Mouse (Mus musculus): Measurements from ENCODE around the gene Cish. TPM values are rescaled to one million over a fixed set of nuclear protein-coding genes. Genes with fewer than 3 reads are reported as not detected.
A peak's percentile ranks its signal among the peaks of the same experiment; 100 is the strongest.
"Not testable (repeated sequence)": the region's sequence is repeated elsewhere in the genome, so short reads cannot be mapped to it uniquely, and the experiment has no call there.

Gene Cish
- polyA plus RNA-seq, 1 experiment from 2014 or later = 11.6 TPM

GRCm38 (mm10) chr9:107306673-107307072 is 10.8 kb downstream of the Cish start:
- H3K36me3 ChIP-seq (replicated peaks); H3K4me3 ChIP-seq (replicated peaks); H3K27me3 ChIP-seq; H3K9me3 ChIP-seq (replicated peaks); ATAC-seq (ENCODE audit: insufficient read depth); H3K27ac ChIP-seq (replicated peaks); H3K4me2 ChIP-seq; H3K9ac ChIP-seq: not testable (repeated sequence)
- H3K4me1 ChIP-seq (replicated peaks) = peaks cover 74% of the 10 kb centered on the region
- WGBS (ENCODE audit: insufficient replicate concordance) = 77% methylated on average over 1 of the region's 1 CpGs

DNA sequence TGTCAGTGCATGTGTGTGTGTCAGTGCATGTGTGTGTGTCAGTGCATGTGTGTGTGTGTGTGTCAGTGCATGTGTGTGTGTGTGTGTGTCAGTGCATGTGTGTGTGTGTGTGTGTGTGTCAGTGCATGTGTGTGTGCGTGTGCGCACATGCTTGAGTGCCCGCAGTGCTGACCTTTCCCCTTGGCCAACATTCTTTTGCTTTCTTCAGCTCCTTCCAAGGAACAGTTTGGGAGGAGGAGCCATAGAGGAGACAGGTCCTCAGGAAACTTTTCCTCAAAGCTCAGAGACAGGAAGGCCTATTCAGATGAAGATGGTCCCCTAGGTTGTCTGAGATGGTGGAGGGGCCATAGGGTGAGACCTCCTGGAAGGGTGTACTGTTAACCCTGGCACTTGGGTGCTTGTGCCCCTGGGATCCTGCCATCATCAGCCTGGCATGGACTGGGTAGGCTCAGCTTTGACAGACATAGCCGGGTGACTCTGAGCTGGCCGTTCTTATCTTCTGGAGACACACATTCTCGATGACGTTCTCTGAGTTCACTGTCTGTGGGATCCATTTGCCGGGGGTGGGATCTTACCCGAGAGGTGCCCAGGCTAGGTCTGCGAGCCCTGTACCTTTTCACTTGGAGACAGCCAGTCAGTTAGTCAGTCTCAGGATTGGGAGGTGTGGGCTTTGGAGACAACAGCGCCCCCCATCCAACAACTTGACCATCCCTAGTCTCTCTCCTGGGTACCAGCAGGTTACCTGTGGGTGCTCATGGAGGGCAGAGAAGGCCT is 11.5 kb downstream of the Cish start:
- peaks cover 70% of the 10 kb centered on the region for H3K4me1 ChIP-seq (replicated peaks)
- no peaks in the 10 kb centered on the region for H3K27me3 ChIP-seq
- peak; percentile 78 for ATAC-seq (ENCODE audit: insufficient read depth)
- no peak overlapping the region; the same call in 1 of the 2 replicates for H3K4me3 ChIP-seq (replicated peaks)
- peak overlapping the region; percentile 66 for H3K27ac ChIP-seq (replicated peaks)
- WGBS (ENCODE audit: insufficient replicate concordance) = 40% methylated on average over 11 of the region's 11 CpGs
- no peaks in the 10 kb centered on the region for H3K36me3 ChIP-seq (replicated peaks)
- H3K9me3 ChIP-seq (replicated peaks) = no peaks in the 10 kb centered on the region
- peak overlapping the region; percentile 51 for H3K4me2 ChIP-seq
- peak overlapping the region; percentile 18; the same call in 1 of the 2 replicates for H3K9ac ChIP-seq

DNA sequence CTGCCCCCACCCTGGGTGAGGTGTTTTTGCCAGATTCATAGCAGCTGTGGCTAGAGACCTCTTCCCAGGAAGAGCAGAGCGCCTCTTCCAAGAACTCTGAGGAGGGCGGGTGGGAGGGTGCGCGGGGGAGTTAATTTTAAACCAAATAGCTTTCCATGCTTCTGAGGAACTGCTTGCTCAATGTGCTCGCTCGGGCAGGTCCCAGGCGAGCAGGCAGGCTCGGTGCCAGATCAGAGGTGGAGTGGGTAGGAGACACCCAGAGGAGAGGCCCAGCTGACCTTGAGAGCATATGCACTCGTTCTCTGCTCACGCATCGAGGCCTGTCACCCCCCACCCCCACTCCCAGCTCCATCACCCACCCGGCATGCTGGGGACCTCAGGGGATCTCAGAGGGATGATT is 12.1 kb downstream of the Cish start:
- peak overlapping the region; percentile 51 for H3K4me2 ChIP-seq
- H3K9ac ChIP-seq = peak overlapping the region; percentile 18; the same call in 1 of the 2 replicates
- no peaks in the 10 kb centered on the region for H3K27me3 ChIP-seq
- H3K4me3 ChIP-seq (replicated peaks) = no peak overlapping the region; the same call in 1 of the 2 replicates
- WGBS (ENCODE audit: insufficient replicate concordance) = 46% methylated on average over 12 of the region's 12 CpGs
- ATAC-seq (ENCODE audit: insufficient read depth) = peak; percentile 40
- H3K9me3 ChIP-seq (replicated peaks) = no peaks in the 10 kb centered on the region
- H3K36me3 ChIP-seq (replicated peaks) = no peaks in the 10 kb centered on the region
- H3K27ac ChIP-seq (replicated peaks) = peak overlapping the region; percentile 66
- H3K4me1 ChIP-seq (replicated peaks) = peaks cover 70% of the 10 kb centered on the region

- H3K27ac ChIP-seq (replicated peaks) = peak overlapping the region; percentile 66; the same call in 1 of the 2 replicates
- H3K4me2 ChIP-seq = no peak overlapping the region
- H3K9me3 ChIP-seq (replicated peaks) = no peaks in the 10 kb centered on the region
- H3K9ac ChIP-seq = no peak overlapping the region
- peaks cover 70% of the 10 kb centered on the region for H3K4me1 ChIP-seq (replicated peaks)
- no peaks in the 10 kb centered on the region for H3K36me3 ChIP-seq (replicated peaks)
- no peak overlapping the region for H3K4me3 ChIP-seq (replicated peaks)
- no peaks in the 10 kb centered on the region for H3K27me3 ChIP-seq
- WGBS (ENCODE audit: insufficient replicate concordance) = 79% methylated on average over 9 of the region's 9 CpGs
- no peak for ATAC-seq (ENCODE audit: insufficient read depth)
Measured at GRCm38 (mm10) chr9:107308346-107309000, 12.6 kb downstream of the Cish start.

GRCm38 (mm10) chr9:107309171-107309570 is 13.3 kb downstream of the Cish start:
- WGBS (ENCODE audit: insufficient replicate concordance) = 73% methylated on average over 9 of the region's 9 CpGs
- Histone ChIP-seq H3K27ac (replicated peaks) (no peak overlapping the region), H3K4me1 (replicated peaks) (peaks cover 68% of the 10 kb centered on the region), H3K4me3 (replicated peaks) (no peak overlapping the region), H3K9ac (no peak overlapping the region), H3K27me3 (no peaks in the 10 kb centered on the region), H3K4me2 (no peak overlapping the region), H3K9me3 (replicated peaks) (no peaks in the 10 kb centered on the region), H3K36me3 (replicated peaks) (no peaks in the 10 kb centered on the region)
- no peak for ATAC-seq (ENCODE audit: insufficient read depth)

- Histone ChIP-seq H3K9ac (no peak overlapping the region), H3K9me3 (replicated peaks) (no peaks in the 10 kb centered on the region), H3K4me3 (replicated peaks) (no peak overlapping the region), H3K27me3 (no peaks in the 10 kb centered on the region), H3K4me2 (no peak overlapping the region), H3K27ac (replicated peaks) (no peak overlapping the region), H3K36me3 (replicated peaks) (no peaks in the 10 kb centered on the region), H3K4me1 (replicated peaks) (peaks cover 64% of the 10 kb centered on the region)
- no peak for ATAC-seq (ENCODE audit: insufficient read depth)
- 64% methylated on average over 5 of the region's 5 CpGs for WGBS (ENCODE audit: insufficient replicate concordance)
Measured at GRCm38 (mm10) chr9:107309600-107309999, 13.8 kb downstream of the Cish start.

- peak; percentile 68 for ATAC-seq (ENCODE audit: insufficient read depth)
- Histone ChIP-seq H3K36me3 (replicated peaks) (no peaks in the 10 kb centered on the region), H3K4me3 (replicated peaks) (no peak overlapping the region; the same call in 1 of the 2 replicates), H3K4me1 (replicated peaks) (peaks cover 30% of the 10 kb centered on the region), H3K4me2 (peak overlapping the region; percentile 50), H3K9me3 (replicated peaks) (no peaks in the 10 kb centered on the region), H3K27ac (replicated peaks) (peak overlapping the region; percentile 66), H3K9ac (no peak overlapping the region), H3K27me3 (no peaks in the 10 kb centered on the region)
- WGBS (ENCODE audit: insufficient replicate concordance) = 13% methylated on average over 10 of the region's 10 CpGs
Measured at GRCm38 (mm10) chr9:107312811-107313584, 17.2 kb downstream of the Cish start.

DNA sequence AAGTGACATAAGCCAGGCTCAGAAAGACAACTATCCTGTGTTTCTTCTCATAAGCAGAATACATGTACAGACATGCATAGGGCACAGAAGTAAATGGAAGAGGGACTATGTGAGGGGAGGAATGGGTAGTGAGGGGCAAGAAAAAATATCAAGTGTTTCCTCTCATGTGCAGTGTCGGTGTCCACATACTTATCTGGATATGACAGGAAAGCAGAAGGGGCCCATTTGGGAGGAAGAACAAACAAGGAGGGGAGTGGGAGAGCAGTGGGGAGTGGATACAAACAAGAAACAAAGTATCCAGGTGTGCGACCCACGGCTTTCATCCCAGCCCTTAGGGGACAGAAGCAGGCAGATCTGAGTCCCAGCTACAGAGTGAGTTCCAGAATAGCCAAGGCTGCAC is 18.1 kb downstream of the Cish start:
- H3K9me3 ChIP-seq (replicated peaks) = no peaks in the 10 kb centered on the region
- H3K9ac ChIP-seq = no peak overlapping the region
- ATAC-seq (ENCODE audit: insufficient read depth) = no peak
- peaks cover 21% of the 10 kb centered on the region for H3K4me1 ChIP-seq (replicated peaks)
- no peak overlapping the region for H3K27ac ChIP-seq (replicated peaks)
- no peak overlapping the region for H3K4me3 ChIP-seq (replicated peaks)
- WGBS (ENCODE audit: insufficient replicate concordance) = 27% methylated on average over 3 of the region's 3 CpGs
- no peak overlapping the region for H3K4me2 ChIP-seq
- no peaks in the 10 kb centered on the region for H3K27me3 ChIP-seq
- no peaks in the 10 kb centered on the region for H3K36me3 ChIP-seq (replicated peaks)

DNA sequence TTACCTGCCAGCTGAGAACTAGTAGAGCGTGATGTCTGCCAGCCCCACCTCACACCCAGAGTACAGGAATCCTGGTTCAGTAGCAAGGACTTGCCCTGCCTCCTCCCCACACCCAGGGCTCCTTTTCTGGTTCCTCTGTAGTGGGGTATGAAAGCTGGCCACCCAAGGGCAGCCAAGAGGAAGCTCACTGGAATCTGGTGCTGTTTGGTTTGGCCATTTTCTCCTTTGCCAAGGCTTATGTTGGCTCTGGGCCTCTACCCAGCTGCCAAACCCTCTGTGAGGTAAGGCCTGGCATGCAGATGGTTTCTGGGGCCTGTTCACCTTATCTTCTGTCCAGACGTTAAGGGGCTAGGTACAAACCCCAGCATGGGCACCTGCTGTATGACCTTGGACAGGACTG is 20.0 kb downstream of the Cish start:
- no peak overlapping the region for H3K27ac ChIP-seq (replicated peaks)
- no peaks in the 10 kb centered on the region for H3K9me3 ChIP-seq (replicated peaks)
- peaks cover 20% of the 10 kb centered on the region for H3K4me1 ChIP-seq (replicated peaks)
- 57% methylated on average over 2 of the region's 2 CpGs for WGBS (ENCODE audit: insufficient replicate concordance)
- H3K9ac ChIP-seq = no peak overlapping the region
- H3K27me3 ChIP-seq = no peaks in the 10 kb centered on the region
- no peak overlapping the region for H3K4me3 ChIP-seq (replicated peaks)
- no peaks in the 10 kb centered on the region for H3K36me3 ChIP-seq (replicated peaks)
- ATAC-seq (ENCODE audit: insufficient read depth) = no peak
- H3K4me2 ChIP-seq = no peak overlapping the region

DNA sequence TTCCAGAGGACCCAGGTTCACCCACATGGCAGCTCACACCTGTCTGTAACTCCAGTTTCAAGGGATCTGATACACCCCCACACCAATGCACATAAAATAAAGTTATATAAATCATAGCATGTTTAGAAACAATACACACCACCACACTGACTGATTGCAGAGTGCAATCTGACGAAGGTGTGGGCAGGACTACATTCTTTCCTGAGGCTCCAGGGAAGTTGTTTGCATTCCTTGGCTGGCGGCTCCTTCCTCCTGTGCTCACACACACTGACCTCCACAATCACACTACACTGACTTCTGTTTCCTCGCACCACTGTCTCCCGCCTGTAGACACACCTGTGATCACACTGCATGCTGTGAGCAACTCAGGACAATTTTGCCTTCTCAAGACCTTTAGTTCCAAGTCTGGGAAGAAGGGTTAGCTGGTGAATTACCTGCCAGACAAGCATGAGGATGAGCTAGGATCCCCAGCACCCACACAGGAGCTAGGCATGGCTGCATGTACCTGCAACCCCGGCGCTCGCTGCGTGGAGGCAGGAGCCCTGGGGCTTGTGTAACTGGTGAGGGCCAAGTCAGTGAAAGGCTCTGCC is 26.7 kb downstream of the Cish start:
- Histone ChIP-seq H3K27ac (replicated peaks) (no peak overlapping the region), H3K36me3 (replicated peaks) (no peaks in the 10 kb centered on the region), H3K4me1 (replicated peaks) (no peaks in the 10 kb centered on the region), H3K9ac (no peak overlapping the region), H3K9me3 (replicated peaks) (no peaks in the 10 kb centered on the region), H3K4me3 (replicated peaks) (no peak overlapping the region), H3K4me2 (no peak overlapping the region), H3K27me3 (no peaks in the 10 kb centered on the region)
- WGBS (ENCODE audit: insufficient replicate concordance) = 68% methylated on average over 8 of the region's 8 CpGs
- no peak for ATAC-seq (ENCODE audit: insufficient read depth)

DNA sequence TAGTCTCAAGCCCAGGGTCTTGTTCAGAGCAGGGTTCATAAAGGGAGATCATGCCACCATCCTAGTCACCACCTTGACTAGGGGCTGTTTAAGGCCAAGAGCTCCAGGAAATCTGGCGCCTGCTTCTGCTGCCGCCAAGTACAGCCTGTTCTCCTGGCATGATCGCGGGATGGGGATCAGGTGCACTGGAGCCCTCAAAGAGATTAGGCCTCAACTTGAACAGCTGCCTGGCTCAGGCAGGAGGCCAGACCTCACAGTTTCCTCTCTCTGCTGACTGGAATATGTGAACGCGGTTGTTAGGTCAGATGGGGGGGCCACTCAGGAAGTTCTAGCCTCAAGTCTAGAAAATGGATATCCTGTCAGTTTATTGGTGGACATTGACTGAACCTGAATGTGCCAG is 27.7 kb downstream of the Cish start:
- H3K27me3 ChIP-seq = no peaks in the 10 kb centered on the region
- H3K27ac ChIP-seq (replicated peaks) = no peak overlapping the region
- no peaks in the 10 kb centered on the region for H3K9me3 ChIP-seq (replicated peaks)
- H3K4me3 ChIP-seq (replicated peaks) = no peak overlapping the region
- no peaks in the 10 kb centered on the region for H3K36me3 ChIP-seq (replicated peaks)
- no peak for ATAC-seq (ENCODE audit: insufficient read depth)
- no peaks in the 10 kb centered on the region for H3K4me1 ChIP-seq (replicated peaks)
- H3K9ac ChIP-seq = no peak overlapping the region
- 18% methylated on average over 6 of the region's 6 CpGs for WGBS (ENCODE audit: insufficient replicate concordance)
- no peak overlapping the region for H3K4me2 ChIP-seq

Measured in liver, embryonic 15.5 days (tissue).